Mouse (Mus musculus) MEL-GATA-1-ER (cell line): ENCODE results near the gene Ccdc185.

Experiments used
- DNase-seq: peaks from one replicate; pipeline ENCODE4 v3.0.0-alpha.2; 2012; ENCODE audit warnings: low read depth; ENCODE audit errors: extremely low read depth

The Ccdc185 gene

GRCm38 (mm10) chr1:182749080-182749479, at the start of gene Ccdc185:
Gene Ccdc185, minus strand, starts transcription at chr1:182749180.
- DNase-seq, result no peak

GRCm38 (mm10) chr1:182797048-182797447, 48.1 kb upstream of the Ccdc185 start:
- no peak for DNase-seq

GRCm38 (mm10) chr1:182794628-182795027, 45.6 kb upstream of the Ccdc185 start:
- no peak for DNase-seq

GRCm38 (mm10) chr1:182794221-182794620, 45.2 kb upstream of the Ccdc185 start:
- DNase-seq, result no peak

- DNase-seq, result no peak
Measured at GRCm38 (mm10) chr1:182792521-182793071, 43.6 kb upstream of the Ccdc185 start.

GRCm38 (mm10) chr1:182788896-182789295, 39.9 kb upstream of the Ccdc185 start:
- DNase-seq, result no peak

- DNase-seq, result no peak
Measured at GRCm38 (mm10) chr1:182787030-182787429, 38.0 kb upstream of the Ccdc185 start.

GRCm38 (mm10) chr1:182785504-182785903, 36.5 kb upstream of the Ccdc185 start:
- DNase-seq, result no peak

- no peak for DNase-seq
Measured at GRCm38 (mm10) chr1:182784784-182785183, 35.8 kb upstream of the Ccdc185 start.

GRCm38 (mm10) chr1:182783774-182784173, 34.8 kb upstream of the Ccdc185 start:
- DNase-seq, result no peak

GRCm38 (mm10) chr1:182779024-182779520, 30.1 kb upstream of the Ccdc185 start:
- DNase-seq, result no peak

GRCm38 (mm10) chr1:182778225-182778624, 29.2 kb upstream of the Ccdc185 start:
- DNase-seq, result no peak

- no peak for DNase-seq
Measured at GRCm38 (mm10) chr1:182776749-182777410, 27.9 kb upstream of the Ccdc185 start.

- DNase-seq, result no peak
Measured at GRCm38 (mm10) chr1:182775576-182775975, 26.6 kb upstream of the Ccdc185 start.

GRCm38 (mm10) chr1:182764541-182765281, 15.7 kb upstream of the Ccdc185 start:
- no peak for DNase-seq

GRCm38 (mm10) chr1:182763716-182764461, 14.9 kb upstream of the Ccdc185 start, which contains the start of gene Susd4:
Gene Susd4, plus strand, starts transcription at chr1:182763860.
- DNase-seq, result no peak

- no peak for DNase-seq
Measured at GRCm38 (mm10) chr1:182763191-182763715, 14.3 kb upstream of the Ccdc185 start.

- DNase-seq, result no peak
Measured at GRCm38 (mm10) chr1:182758783-182759182, 9.8 kb upstream of the Ccdc185 start.

GRCm38 (mm10) chr1:182754865-182755264, 5.9 kb upstream of the Ccdc185 start:
- no peak for DNase-seq

GRCm38 (mm10) chr1:182753694-182754093, 4.7 kb upstream of the Ccdc185 start:
- no peak for DNase-seq

GRCm38 (mm10) chr1:182751301-182751700, 2.3 kb upstream of the Ccdc185 start:
- DNase-seq, result no peak
